In genomic region chr11:88155451-88155850, GRCm38 (mm10) we compare ENCODE assay signal across 9 mouse cellular contexts. TPM values are rescaled to one million over a fixed set of nuclear protein-coding genes. Genes with fewer than 3 reads are reported as not detected.
DNase-seq lines count a peak whose midpoint lies in the region; ATAC-seq and TF ChIP-seq lines count a peak whose summit lies in the region.
"Had no signal": no experiment of that assay in that cellular context is flagged by ENCODE, and none has a peak within 500 bp of the region (broad histone marks: within the 10 kb centered on the region; RNA-seq: fewer than 3 reads in every experiment).

No protein-coding gene starts in this region.

- peaks cover 78% of the 10 kb centered on the region for H3K4me1 ChIP-seq in kidney, embryonic 16.5 days (ENCODE audit: insufficient read depth, low read length)
- H3K4me1 ChIP-seq in embryonic facial prominence, embryonic 10.5 days = peaks cover 91% of the 10 kb centered on the region
- peaks cover 55% of the 10 kb centered on the region for H3K4me1 ChIP-seq in heart, adult 2 months (ENCODE audit: control insufficient read depth, insufficient read depth, low read length)

- peak overlapping the region; percentile 16; the same call in 1 of the 2 replicates for H3K27ac ChIP-seq in kidney, embryonic 16.5 days (ENCODE audit: low read length)
- peak overlapping the region; percentile 75 for H3K27ac ChIP-seq in embryonic facial prominence, embryonic 10.5 days (replicated peaks)
- H3K27ac ChIP-seq in heart, adult 2 months = peak overlapping the region; percentile 99
- H3K27ac ChIP-seq: macrophage had no signal

- H3K9me3 ChIP-seq in kidney, embryonic 16.5 days (ENCODE audit: low read length) = no peaks in the 10 kb centered on the region
- H3K9me3 ChIP-seq in embryonic facial prominence, embryonic 10.5 days = no peaks in the 10 kb centered on the region

- 0 out of 2 replicates have a peak, but pooled peaks have one; percentile 41 for TF ChIP-seq EP300 in heart, adult 2 months (IDR thresholded peaks at IDR 0.05; ENCODE audit: insufficient read depth, low read depth, low read length)

- H3K27me3 ChIP-seq in kidney, embryonic 16.5 days (ENCODE audit: insufficient read depth, low read length) = no peaks in the 10 kb centered on the region
- no peaks in the 10 kb centered on the region for H3K27me3 ChIP-seq in embryonic facial prominence, embryonic 10.5 days (replicated peaks; ENCODE audit: low read depth, poor library complexity, severe bottlenecking)
- H3K27me3 ChIP-seq in heart, adult 2 months (ENCODE audit: control insufficient read depth, insufficient read depth, low read length) = no peaks in the 10 kb centered on the region

- TF ChIP-seq CTCF in heart, adult 2 months (IDR thresholded peaks at IDR 0.05) = no peak

- H3K79me2 ChIP-seq in heart, adult 2 months (replicated peaks; ENCODE audit: control insufficient read depth, insufficient read depth, low read length) = no peaks in the 10 kb centered on the region

- no peak for ATAC-seq in kidney, embryonic 16.5 days (ENCODE audit: low FRiP score, low TSS enrichment)
- ATAC-seq in erythroblast, adult 5-6 weeks (replicated peaks; ENCODE audit: low FRiP score, poor library complexity, severe bottlenecking) = no peak

- no peak for DNase-seq in kidney, postnatal 4 days
- no peak for DNase-seq in embryonic facial prominence, embryonic 10.5 days (ENCODE audit: low spot score)
- peak; percentile 70 to 80 for DNase-seq in heart, adult 2 months
- peak; percentile 62 to 74 for DNase-seq in layer of hippocampus, adult 8-10 months (ENCODE audit: low spot score in 2 of 2)
- DNase-seq in testis, postnatal 14 days (ENCODE audit: low spot score) = no peak
- DNase-seq in right cerebral cortex, postnatal 4 days = no peak

- H3K4me3 ChIP-seq in kidney, embryonic 16.5 days (ENCODE audit: low read length) = no peak overlapping the region
- H3K4me3 ChIP-seq in embryonic facial prominence, embryonic 10.5 days = no peak overlapping the region
- no peak overlapping the region for H3K4me3 ChIP-seq in heart, adult 2 months

- WGBS in kidney, embryonic 16.5 days = 51% methylated on average over 3 of the region's 3 CpGs
- WGBS in embryonic facial prominence, embryonic 10.5 days = 69% methylated on average over 3 of the region's 3 CpGs
- 54% methylated on average over 3 of the region's 3 CpGs for WGBS in heart, adult 2 months

- no peak overlapping the region for H3K4me2 ChIP-seq in kidney, embryonic 16.5 days (replicated peaks; ENCODE audit: low read depth, low read length)

- H3K36me3 ChIP-seq in kidney, embryonic 16.5 days (ENCODE audit: insufficient read depth, low read length) = no peaks in the 10 kb centered on the region
- 0 out of 2 replicates have a peak, but pooled peaks cover 7% of the 10 kb centered on the region for H3K36me3 ChIP-seq in embryonic facial prominence, embryonic 10.5 days (replicated peaks)
- H3K36me3 ChIP-seq in heart, adult 2 months (ENCODE audit: control insufficient read depth, insufficient read depth, low read length) = peaks cover 3% of the 10 kb centered on the region; the same call in 1 of the 2 replicates

- intact Hi-C loops in heart, adult 2 months (cut with DNase I) = no loop called here

- TF ChIP-seq POLR2A in heart, adult 2 months (IDR thresholded peaks at IDR 0.05; ENCODE audit: insufficient read depth, low read depth, low read length) = no peak

- H3K9ac ChIP-seq in kidney, embryonic 16.5 days (replicated peaks; ENCODE audit: low read length) = peak overlapping the region; percentile 36
- peak overlapping the region; percentile 17 for H3K9ac ChIP-seq in heart, adult 2 months (ENCODE audit: low read depth, low read length)

RNA-seq across cellular contexts. Expression of gene Mrps23, which starts 48.7 kb away (rescaled TPM):
- polyA plus RNA-seq in kidney, embryonic 16.5 days (2015; fragmentation: Nextera tagmentation; extraction: Ambion mirVana) = 61.5 and 66.6 TPM in 2 replicates
- 60.4 and 71.7 TPM in 2 replicates for polyA plus RNA-seq in embryonic facial prominence, embryonic 10.5 days (2016; fragmentation: Nextera tagmentation; extraction: Ambion mirVana)
- 100 to 1,000 TPM; 303 to 314 TPM for total RNA-seq in heart, adult 2 months (2021)
- 121 and 142 TPM in 2 replicates for polyA plus RNA-seq in heart, adult 2 months (2012; rRNA removed)
- 10 to 100 TPM; 63.2 to 64.8 (median 63.7) TPM for total RNA-seq in layer of hippocampus, adult 8-10 months (2022)
- total RNA-seq in erythroblast, adult 5-6 weeks (2015; ENCODE audit: low replicate concordance) = 16.9 and 19.2 TPM in 2 replicates
- 10.1 and 51.3 TPM in 2 replicates for total RNA-seq in erythroblast, adult 5-6 weeks (2017; ENCODE audit: low replicate concordance)

RNA-seq across cellular contexts. Expression of gene Cuedc1, which starts 57.6 kb away (rescaled TPM):
- polyA plus RNA-seq in kidney, embryonic 16.5 days (2015; fragmentation: Nextera tagmentation; extraction: Ambion mirVana) = 14.6 and 14.7 TPM in 2 replicates
- 20.8 and 21.9 TPM in 2 replicates for polyA plus RNA-seq in embryonic facial prominence, embryonic 10.5 days (2016; fragmentation: Nextera tagmentation; extraction: Ambion mirVana)
- 10 to 100 TPM; 49.8 to 55.0 TPM for total RNA-seq in heart, adult 2 months (2021)
- polyA plus RNA-seq in heart, adult 2 months (2012; rRNA removed) = 36.2 and 38.7 TPM in 2 replicates
- total RNA-seq in layer of hippocampus, adult 8-10 months (2022) = 10 to 100 TPM; 30.9 to 38.7 (median 33.4) TPM
- 2.7 TPM in 1 of 2 replicates, not detected in the other for total RNA-seq in erythroblast, adult 5-6 weeks (2015; ENCODE audit: low replicate concordance)
- 0.98 TPM in 1 of 2 replicates, not detected in the other for total RNA-seq in erythroblast, adult 5-6 weeks (2017; ENCODE audit: low replicate concordance)

Comparison
In these comparisons a context has a peak if more than half of its experiments do, and no peak if none do; other contexts are left out.
1. H3K27ac ChIP-seq: peak in every context shown above with its lines; median percentile 99 in heart, adult 2 months; 75 in embryonic facial prominence, embryonic 10.5 days; 16 in kidney, embryonic 16.5 days.
2. DNase-seq: peak in heart, adult 2 months (2 of 2) and layer of hippocampus, adult 8-10 months (2 of 2); none in kidney, postnatal 4 days (0 of 2), embryonic facial prominence, embryonic 10.5 days (single experiment), testis, postnatal 14 days (single experiment) and right cerebral cortex, postnatal 4 days (single experiment).
3. RNA of gene Mrps23, which starts 48.7 kb away (total RNA-seq): 303 to 314 TPM in heart, adult 2 months; 63.2 to 64.8 TPM in layer of hippocampus, adult 8-10 months and 10.1 to 51.3 TPM in erythroblast, adult 5-6 weeks; every median in the first group is over 4 times any median in the second.
4. RNA of gene Cuedc1, which starts 57.6 kb away (total RNA-seq): 49.8 to 55.0 TPM in heart, adult 2 months and 30.9 to 38.7 TPM in layer of hippocampus, adult 8-10 months; 0.98 to 2.7 TPM in erythroblast, adult 5-6 weeks; every median in the first group is over 4 times any median in the second.